Mouse (Mus musculus): ENCODE measurements around the gene R3hdm1.

DNA sequence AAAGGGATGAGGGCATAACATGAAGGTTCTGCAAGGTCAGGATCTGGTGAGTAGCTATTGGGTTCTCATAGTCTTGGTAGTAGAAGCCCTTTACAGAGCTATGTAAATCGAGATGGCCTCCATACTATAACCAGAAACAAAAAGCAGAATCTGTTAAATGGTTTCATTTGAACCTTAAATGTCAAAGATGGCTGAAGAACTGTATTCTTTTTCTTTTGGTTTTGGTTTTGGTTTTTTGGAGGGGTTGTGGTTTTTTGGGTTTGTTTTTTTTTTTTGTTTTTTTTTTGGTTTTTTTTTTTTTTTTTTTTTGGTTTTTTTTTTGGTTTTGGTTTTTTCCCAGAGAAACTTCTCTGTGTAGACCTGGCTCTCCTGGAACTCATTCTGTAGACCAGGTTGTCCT lies 94.3 kb downstream of the R3hdm1 start:
- TF ChIP-seq MYC (IDR thresholded peaks at IDR 0.05; ENCODE audit: low read depth, low read length), result no peak
- TF ChIP-seq ELF1 (IDR thresholded peaks at IDR 0.05; ENCODE audit: low read depth, low read length), result no peak
- TF ChIP-seq MAFK (IDR thresholded peaks at IDR 0.05; ENCODE audit: insufficient replicate concordance, low read length), result no peak
- TF ChIP-seq POLR2AphosphoS2 (IDR thresholded peaks at IDR 0.05; ENCODE audit: low read depth, low read length), result no peak
- TF ChIP-seq ZMIZ1 (IDR thresholded peaks at IDR 0.05; ENCODE audit: low read depth, low read length), result no peak
- peak; percentile 79 for TF ChIP-seq ZNF384 (IDR thresholded peaks at IDR 0.05; ENCODE audit: low read depth, low read length)
- TF ChIP-seq POLR2A (IDR thresholded peaks at IDR 0.05; ENCODE audit: low read depth, low read length), result no peak
- TF ChIP-seq UBTF (IDR thresholded peaks at IDR 0.05; ENCODE audit: low read depth, low read length), result no peak
- no peak for TF ChIP-seq USF2 (conservative IDR thresholded peaks at IDR 0.05; ENCODE audit: low read depth, low read length)
- no peak for TF ChIP-seq CTCF (conservative IDR thresholded peaks at IDR 0.05 in 1 of 2, IDR thresholded peaks at IDR 0.05 in 1 of 2; ENCODE audit: low read depth in 2 of 2, low read length in 2 of 2)
- TF ChIP-seq ZC3H11A (IDR thresholded peaks at IDR 0.05; ENCODE audit: low read depth, low read length), result no peak
- no peak for TF ChIP-seq BHLHE40 (IDR thresholded peaks at IDR 0.05; ENCODE audit: low read depth, low read length)
